Mouse (Mus musculus) small intestine, adult 2 months (tissue): ENCODE data around the gene P2rx4.

Source experiments
- CTCF ChIP-seq: fragments of 200-500 bp; IDR thresholded peaks from 2 replicates; pipeline ENCODE4 v1.5.1; 2012; ENCODE audit warnings: low read depth, mild to moderate bottlenecking, control low read depth, inconsistent platforms, low read length, moderate library complexity, mixed read lengths; ENCODE audit not compliant: insufficient replicate concordance, insufficient read length; ENCODE audit errors: extremely low read depth
- POLR2A ChIP-seq: fragments of 200-500 bp; IDR thresholded peaks from 2 replicates; pipeline ENCODE4 v1.6.1; 2012; ENCODE audit warnings: low read depth, mild to moderate bottlenecking, control low read depth, inconsistent platforms, low read length, moderate library complexity

- TF ChIP-seq CTCF (no peak), POLR2A (no peak)
Observed at GRCm38 (mm10) chr5:122698701-122699060, 8.7 kb upstream of the P2rx4 start.
